Mouse (Mus musculus) ZHBTc4 (cell line): ENCODE measurements around the gene Gm4756.
"Not testable (repeated sequence)": the region's sequence is repeated elsewhere in the genome, so short reads cannot be mapped to it uniquely, and the experiment has no call there.

Experiments
- DNase-seq: peaks from one replicate; pipeline ENCODE4 v3.0.0-alpha.2; 2011; ENCODE audit warnings: low read depth, low spot score

Gene Gm4756

GRCm38 (mm10) chr12:72649611-72650330, at the start of gene Gm4756:
Gene Gm4756 (minus strand): TSS chr12:72649661.
- peak; percentile 83 for DNase-seq

DNA sequence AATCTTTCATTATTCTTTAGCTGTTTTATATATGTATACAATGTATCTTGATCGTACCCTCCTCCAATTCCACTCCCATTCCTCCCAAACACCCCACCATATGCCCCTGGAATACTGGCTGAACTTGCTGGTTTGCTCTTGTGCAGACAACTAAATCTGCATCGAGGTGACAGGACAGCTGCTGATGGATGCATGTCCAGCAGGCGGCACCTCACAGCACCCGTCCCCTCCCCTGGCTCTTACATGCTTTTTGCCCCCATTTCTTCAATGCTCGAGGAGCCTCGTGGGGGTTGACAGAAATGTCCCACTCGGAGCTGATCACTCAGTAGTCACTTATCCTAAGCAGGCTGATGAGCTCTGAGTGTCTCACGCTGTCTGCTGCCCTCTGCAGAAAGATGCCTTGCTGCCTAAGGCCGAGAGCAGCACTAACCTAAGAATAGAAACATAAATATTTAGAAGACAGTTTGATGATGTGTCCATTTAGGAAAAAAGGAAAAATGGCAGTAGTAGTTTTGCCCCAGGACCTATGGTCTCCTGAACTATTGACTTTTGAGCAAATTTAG, 45.5 kb upstream of the Gm4756 start:
- peak; percentile 14 for DNase-seq

DNA sequence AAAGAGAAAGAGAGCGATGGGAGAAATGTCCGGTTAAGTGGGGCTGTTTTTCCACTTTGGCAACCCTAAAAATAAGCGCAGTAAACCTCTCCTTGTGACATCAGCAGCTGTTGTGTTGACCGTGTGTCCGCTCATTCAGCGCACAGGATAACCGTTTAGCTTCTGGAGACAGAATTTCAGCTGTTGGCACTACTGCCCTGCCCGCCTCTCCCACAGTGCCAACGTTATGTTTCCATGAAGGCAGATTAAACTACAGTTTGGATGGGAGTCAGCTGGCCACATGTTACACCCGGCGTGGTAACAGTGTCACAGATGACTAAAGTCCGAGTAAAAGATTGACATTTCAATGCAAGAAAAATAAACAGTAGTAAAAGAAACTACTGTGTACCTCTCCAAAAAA, 45.0 kb upstream of the Gm4756 start:
- no peak for DNase-seq

GRCm38 (mm10) chr12:72693895-72694294, 44.4 kb upstream of the Gm4756 start:
- DNase-seq: peak; percentile 50

GRCm38 (mm10) chr12:72688281-72688680, 38.8 kb upstream of the Gm4756 start:
- peak; percentile 56 for DNase-seq

DNA sequence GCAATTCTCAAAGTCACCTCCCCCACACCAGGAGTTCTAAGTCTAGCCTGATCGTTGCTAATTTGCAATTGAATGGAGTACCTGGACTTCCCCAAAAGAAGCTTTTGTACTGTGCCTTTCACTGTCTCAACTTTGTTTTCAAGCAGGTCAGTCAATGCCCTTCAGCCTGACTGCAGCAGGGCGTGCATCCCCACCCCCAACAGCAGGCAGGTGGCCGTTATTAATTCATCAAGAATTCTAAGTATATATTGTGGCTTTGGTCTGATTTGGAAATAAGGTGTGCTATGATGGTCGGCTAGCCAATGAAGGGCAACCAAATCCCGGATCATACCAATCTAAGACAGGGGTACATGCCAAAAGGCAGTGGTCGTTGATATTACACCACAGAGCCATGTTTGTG, 38.3 kb upstream of the Gm4756 start:
- peak; percentile 62 for DNase-seq

- not testable (repeated sequence) for DNase-seq
These were observed 37.1 kb upstream of the Gm4756 start for GRCm38 (mm10) chr12:72686566-72686965.

DNA sequence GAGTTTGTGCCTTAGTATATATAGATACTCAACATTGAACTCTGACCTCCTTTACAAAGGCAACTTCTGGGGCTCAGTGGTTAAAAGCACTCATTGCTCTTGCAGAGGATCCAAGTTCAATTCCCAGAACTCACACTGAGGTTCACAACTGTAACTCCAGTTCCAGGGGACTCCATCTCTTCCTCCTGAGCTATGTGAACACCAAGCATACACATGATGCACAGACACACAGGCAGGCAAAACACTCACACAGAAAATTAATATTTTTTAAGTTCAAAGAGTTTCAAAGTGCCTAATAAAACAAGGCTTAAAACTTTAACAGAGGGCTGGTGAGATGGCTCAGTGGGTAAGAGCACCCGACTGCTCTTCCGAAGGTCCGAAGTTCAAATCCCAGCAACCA, 34.2 kb upstream of the Gm4756 start:
- DNase-seq: no peak

DNA sequence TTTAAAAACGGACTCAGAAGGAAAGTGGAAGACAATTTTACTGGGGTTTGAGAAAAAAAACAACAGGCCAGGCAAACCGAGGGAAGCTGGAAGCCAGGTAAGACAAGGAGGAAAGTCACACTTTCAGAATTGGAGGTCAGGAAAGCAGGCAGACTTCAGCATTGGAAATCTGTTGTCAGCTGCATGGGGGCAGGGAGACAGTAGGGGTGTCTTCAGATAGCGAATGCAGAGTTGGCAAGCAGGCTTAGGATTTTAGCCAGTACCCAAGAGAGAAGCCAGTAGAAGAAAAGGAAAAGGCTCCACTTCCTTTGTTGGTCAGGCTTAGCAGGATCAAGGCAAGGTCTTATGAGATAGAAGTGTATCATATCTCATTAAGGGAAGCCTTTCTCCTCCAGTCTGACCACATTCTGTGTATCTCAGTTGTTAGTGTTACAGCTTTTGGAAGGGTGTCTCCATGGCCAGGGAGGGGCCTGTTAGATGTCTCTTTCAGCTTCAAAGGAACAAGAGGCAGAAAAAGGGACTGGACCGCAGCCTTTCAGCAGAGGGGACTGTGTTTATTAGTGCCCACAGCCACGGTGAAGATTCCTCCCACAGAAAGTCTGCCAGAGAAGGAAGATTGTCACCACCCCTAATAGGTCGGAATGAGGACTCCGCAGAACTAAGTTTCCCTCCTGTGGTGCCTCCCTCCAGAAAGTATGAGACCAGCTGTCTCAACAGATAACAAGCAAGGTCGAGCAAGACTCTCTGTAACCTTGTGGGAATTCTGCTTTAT, 33.2 kb upstream of the Gm4756 start:
- no peak for DNase-seq

- no peak for DNase-seq
These were observed 32.5 kb upstream of the Gm4756 start for GRCm38 (mm10) chr12:72681919-72682318.

DNA sequence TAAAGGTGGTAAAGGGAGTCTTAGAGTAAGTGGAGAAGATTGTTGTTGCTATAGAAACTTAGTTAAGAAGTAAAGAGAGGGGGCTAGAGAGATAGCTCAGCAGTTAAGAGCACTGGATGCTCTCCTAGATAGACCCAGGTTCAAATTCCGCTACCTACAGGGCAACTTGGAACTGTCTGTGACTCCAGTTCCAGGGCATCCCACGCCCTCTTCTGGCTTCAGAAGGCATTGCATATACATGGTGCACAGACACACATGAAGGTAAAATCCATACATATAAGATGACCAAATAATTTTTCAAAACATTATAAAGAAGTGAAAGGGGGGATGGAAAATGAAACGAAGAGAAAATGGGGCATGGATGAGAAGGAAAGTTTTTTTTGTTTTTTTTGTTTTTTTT, 30.2 kb upstream of the Gm4756 start:
- DNase-seq: peak; percentile 47

GRCm38 (mm10) chr12:72674820-72675219, 25.4 kb upstream of the Gm4756 start:
- DNase-seq: no peak

DNA sequence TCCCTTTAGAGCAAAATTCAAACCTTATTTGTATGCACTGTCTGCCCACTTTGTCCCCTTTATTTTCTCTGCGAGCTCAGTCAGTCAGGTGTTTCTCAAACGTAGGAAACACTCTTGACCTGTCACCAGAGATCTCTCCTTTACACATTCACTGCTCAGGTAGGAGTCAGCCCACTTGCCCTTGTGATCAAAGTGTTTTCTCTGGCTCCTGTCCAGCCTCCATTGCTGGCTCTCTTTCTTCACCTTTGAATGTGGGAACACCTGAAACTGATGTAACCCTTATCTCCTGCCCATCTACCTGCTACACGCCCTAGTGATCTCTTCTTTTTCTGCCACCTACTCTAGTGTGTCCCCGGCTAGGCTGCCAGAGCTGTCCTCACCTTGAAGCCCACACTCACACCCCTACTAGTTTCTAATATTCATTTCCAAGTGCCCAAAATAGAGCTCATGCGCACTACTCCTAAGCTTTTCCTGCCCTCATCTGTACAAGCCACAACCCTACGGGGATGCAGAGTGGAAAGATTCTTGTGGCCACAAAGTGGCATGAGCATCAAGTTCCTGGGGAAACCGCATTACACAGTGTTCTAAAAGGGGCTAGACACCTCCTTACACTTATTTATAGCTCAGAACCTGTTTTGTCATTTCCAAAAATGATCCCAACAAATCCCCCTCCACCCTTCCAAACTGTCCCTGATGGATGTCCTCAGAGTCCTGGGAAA, 24.8 kb upstream of the Gm4756 start:
- DNase-seq: no peak

- DNase-seq: no peak
These were observed 22.2 kb upstream of the Gm4756 start for GRCm38 (mm10) chr12:72671516-72672135.

DNA sequence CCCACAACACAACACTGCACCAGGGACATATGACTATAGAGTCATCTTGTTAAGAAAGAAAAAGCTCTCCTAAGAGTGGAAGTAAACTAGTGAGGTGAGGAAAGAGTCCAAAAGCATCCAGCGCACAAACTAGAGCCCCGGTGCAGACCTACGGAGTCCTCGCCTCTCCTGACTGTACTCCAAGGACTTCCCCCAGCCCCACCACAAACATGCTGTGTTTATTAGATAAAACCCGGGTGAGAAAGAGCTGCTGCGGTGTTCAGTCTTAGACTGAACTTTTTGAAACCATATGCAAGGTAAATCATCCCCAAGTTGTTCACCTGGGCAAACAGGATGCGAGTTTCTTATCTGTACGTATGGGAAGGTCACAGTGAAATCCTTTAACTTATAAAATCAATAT, 21.5 kb upstream of the Gm4756 start:
- no peak for DNase-seq

- no peak for DNase-seq
These were observed 18.5 kb upstream of the Gm4756 start for GRCm38 (mm10) chr12:72667868-72668469.

DNA sequence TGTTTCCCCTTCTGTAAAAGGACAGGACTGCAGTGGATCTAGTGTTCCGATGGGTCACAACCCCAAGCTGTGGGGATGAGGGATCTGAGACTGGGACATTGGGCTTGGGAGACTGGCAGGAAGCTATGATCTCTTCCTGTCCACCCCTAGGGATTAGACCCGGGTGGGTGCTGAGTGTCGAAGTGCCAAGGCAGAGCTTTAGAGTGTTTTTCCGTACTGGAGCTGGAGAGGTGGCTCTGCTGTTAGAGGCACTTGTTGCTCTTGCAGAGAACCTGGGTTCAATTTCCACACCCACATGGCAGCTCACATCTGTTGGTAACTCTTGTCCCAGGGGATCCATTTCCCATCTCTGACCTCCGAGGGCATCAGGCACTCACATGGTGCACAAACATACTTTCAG, 16.6 kb upstream of the Gm4756 start:
- no peak for DNase-seq

DNA sequence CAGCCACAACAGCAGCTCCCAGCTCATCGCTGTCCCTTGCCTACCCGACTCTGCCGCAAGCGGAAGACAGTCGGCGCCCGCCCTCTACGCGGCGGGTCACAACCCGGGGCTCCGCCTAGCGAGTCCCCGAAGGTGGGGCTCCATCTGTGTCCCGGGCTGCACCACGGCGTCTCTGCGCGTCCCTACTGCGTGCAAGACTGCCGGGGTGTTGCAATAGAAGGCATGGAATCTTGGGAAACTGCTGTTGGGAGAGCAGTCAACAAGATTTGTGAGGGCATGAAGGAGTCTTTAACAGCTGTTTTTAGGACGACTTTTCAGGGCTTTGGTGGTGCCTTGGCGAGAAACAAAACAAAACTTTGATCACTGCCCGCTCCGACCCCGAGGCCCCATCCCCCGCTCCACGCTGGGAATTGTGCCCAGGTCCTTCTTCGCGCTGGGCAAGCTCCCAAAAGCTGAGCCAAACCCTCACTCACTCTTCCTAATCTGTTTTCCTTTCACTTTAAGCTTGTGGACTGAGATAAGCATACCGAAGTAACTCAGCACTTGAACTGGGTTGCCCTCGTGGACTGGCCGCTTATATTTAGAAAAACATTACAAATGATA, 15.4 kb upstream of the Gm4756 start, which contains the start of gene Dhrs7:
Gene Dhrs7 (minus strand): TSS at position 175 of the 603 bp plus-strand sequence.
- DNase-seq: peak; percentile 94

- no peak for DNase-seq
These were observed 14.7 kb upstream of the Gm4756 start for GRCm38 (mm10) chr12:72664020-72664734.

- no peak for DNase-seq
These were observed 6.3 kb upstream of the Gm4756 start for GRCm38 (mm10) chr12:72655775-72656174.
